Mouse (Mus musculus): ENCODE results near the gene Rnf214. TPM values are rescaled to one million over a fixed set of nuclear protein-coding genes. Genes with fewer than 3 reads are reported as not detected.
A peak's percentile ranks its signal among the peaks of the same experiment; 100 is the strongest.

The Rnf214 gene
- polyA plus RNA-seq, 1 experiment from 2014 or later: 40.6 TPM

GRCm38 (mm10) chr9:45944506-45945400 lies 38.0 kb upstream of the Rnf214 start:
- H3K4me1 ChIP-seq: 0 out of 2 replicates have a peak, but pooled peaks cover 5% of the 10 kb centered on the region
- no peaks in the 10 kb centered on the region for H3K27me3 ChIP-seq (replicated peaks)
- no peak for ATAC-seq (ENCODE audit: insufficient read depth, low FRiP score, low read depth)
- H3K36me3 ChIP-seq: peaks cover 45% of the 10 kb centered on the region
- 74% methylated on average over 13 of the region's 13 CpGs for WGBS
- no peaks in the 10 kb centered on the region for H3K9me3 ChIP-seq
- no peak overlapping the region for H3K9ac ChIP-seq
- no peak overlapping the region for H3K4me3 ChIP-seq (replicated peaks)
- no peak overlapping the region for H3K27ac ChIP-seq
- H3K4me2 ChIP-seq: no peak overlapping the region

GRCm38 (mm10) chr9:45943628-45944505 lies 37.2 kb upstream of the Rnf214 start:
- no peak overlapping the region for H3K27ac ChIP-seq
- H3K4me3 ChIP-seq (replicated peaks): no peak overlapping the region
- no peaks in the 10 kb centered on the region for H3K27me3 ChIP-seq (replicated peaks)
- H3K36me3 ChIP-seq: peaks cover 42% of the 10 kb centered on the region
- 0 out of 2 replicates have a peak, but pooled peaks cover 5% of the 10 kb centered on the region for H3K4me1 ChIP-seq
- H3K9ac ChIP-seq: no peak overlapping the region
- no peaks in the 10 kb centered on the region for H3K9me3 ChIP-seq
- 91% methylated on average over 8 of the region's 8 CpGs for WGBS
- peak; percentile 47 for ATAC-seq (ENCODE audit: insufficient read depth, low FRiP score, low read depth)
- H3K4me2 ChIP-seq: no peak overlapping the region

GRCm38 (mm10) chr9:45942916-45943315 lies 36.2 kb upstream of the Rnf214 start:
- Histone ChIP-seq H3K9ac (no peak overlapping the region), H3K4me2 (no peak overlapping the region), H3K9me3 (no peaks in the 10 kb centered on the region), H3K27ac (no peak overlapping the region), H3K27me3 (replicated peaks) (no peaks in the 10 kb centered on the region), H3K4me3 (replicated peaks) (no peak overlapping the region), H3K36me3 (peaks cover 45% of the 10 kb centered on the region), H3K4me1 (0 out of 2 replicates have a peak, but pooled peaks cover 5% of the 10 kb centered on the region)
- WGBS: 84% methylated on average over 8 of the region's 8 CpGs
- ATAC-seq (ENCODE audit: insufficient read depth, low FRiP score, low read depth): no peak

GRCm38 (mm10) chr9:45942464-45942863 lies 35.8 kb upstream of the Rnf214 start:
- H3K27me3 ChIP-seq (replicated peaks): no peaks in the 10 kb centered on the region
- no peak overlapping the region for H3K4me2 ChIP-seq
- H3K9me3 ChIP-seq: no peaks in the 10 kb centered on the region
- ATAC-seq (ENCODE audit: insufficient read depth, low FRiP score, low read depth): no peak
- H3K4me1 ChIP-seq: 0 out of 2 replicates have a peak, but pooled peaks cover 5% of the 10 kb centered on the region
- H3K9ac ChIP-seq: no peak overlapping the region
- no peak overlapping the region for H3K4me3 ChIP-seq (replicated peaks)
- no peak overlapping the region for H3K27ac ChIP-seq
- H3K36me3 ChIP-seq: peaks cover 46% of the 10 kb centered on the region
- 88% methylated on average over 16 of the region's 16 CpGs for WGBS

GRCm38 (mm10) chr9:45941329-45941888 lies 34.7 kb upstream of the Rnf214 start:
- WGBS: 65% methylated on average over 18 of the region's 18 CpGs
- no peak overlapping the region for H3K27ac ChIP-seq
- H3K36me3 ChIP-seq: peaks cover 46% of the 10 kb centered on the region
- H3K27me3 ChIP-seq (replicated peaks): no peaks in the 10 kb centered on the region
- H3K4me1 ChIP-seq: 0 out of 2 replicates have a peak, but pooled peaks cover 9% of the 10 kb centered on the region
- H3K4me3 ChIP-seq (replicated peaks): no peak overlapping the region
- no peak overlapping the region for H3K9ac ChIP-seq
- H3K4me2 ChIP-seq: no peak overlapping the region
- no peak for ATAC-seq (ENCODE audit: insufficient read depth, low FRiP score, low read depth)
- no peaks in the 10 kb centered on the region for H3K9me3 ChIP-seq

- Histone ChIP-seq H3K36me3 (peaks cover 38% of the 10 kb centered on the region), H3K4me1 (0 out of 2 replicates have a peak, but pooled peaks cover 10% of the 10 kb centered on the region), H3K27ac (no peak overlapping the region), H3K27me3 (replicated peaks) (no peaks in the 10 kb centered on the region), H3K4me2 (no peak overlapping the region), H3K9me3 (no peaks in the 10 kb centered on the region), H3K9ac (no peak overlapping the region), H3K4me3 (replicated peaks) (no peak overlapping the region)
- no peak for ATAC-seq (ENCODE audit: insufficient read depth, low FRiP score, low read depth)
- 91% methylated on average over 6 of the region's 6 CpGs for WGBS
Observed at GRCm38 (mm10) chr9:45939794-45940193, 33.1 kb upstream of the Rnf214 start.

GRCm38 (mm10) chr9:45938952-45939637 lies 32.4 kb upstream of the Rnf214 start:
- no peak for ATAC-seq (ENCODE audit: insufficient read depth, low FRiP score, low read depth)
- H3K9ac ChIP-seq: no peak overlapping the region
- no peak overlapping the region for H3K27ac ChIP-seq
- no peaks in the 10 kb centered on the region for H3K9me3 ChIP-seq
- no peak overlapping the region for H3K4me3 ChIP-seq (replicated peaks)
- H3K36me3 ChIP-seq: peaks cover 38% of the 10 kb centered on the region
- no peak overlapping the region for H3K4me2 ChIP-seq
- 84% methylated on average over 15 of the region's 15 CpGs for WGBS
- H3K4me1 ChIP-seq: 0 out of 2 replicates have a peak, but pooled peaks cover 5% of the 10 kb centered on the region
- no peaks in the 10 kb centered on the region for H3K27me3 ChIP-seq (replicated peaks)

GRCm38 (mm10) chr9:45938088-45938487 lies 31.4 kb upstream of the Rnf214 start:
- Histone ChIP-seq H3K27me3 (replicated peaks) (no peaks in the 10 kb centered on the region), H3K9ac (no peak overlapping the region), H3K9me3 (no peaks in the 10 kb centered on the region), H3K4me2 (no peak overlapping the region), H3K4me3 (replicated peaks) (no peak overlapping the region), H3K36me3 (peaks cover 33% of the 10 kb centered on the region), H3K27ac (no peak overlapping the region), H3K4me1 (peaks cover 6% of the 10 kb centered on the region; the same call in 1 of the 2 replicates)
- WGBS: 91% methylated on average over 8 of the region's 8 CpGs
- ATAC-seq (ENCODE audit: insufficient read depth, low FRiP score, low read depth): no peak

- H3K4me3 ChIP-seq (replicated peaks): no peak overlapping the region
- no peak overlapping the region for H3K9ac ChIP-seq
- 16% methylated on average over 3 of the region's 3 CpGs for WGBS
- peak overlapping the region; percentile 72 for H3K27ac ChIP-seq
- no peaks in the 10 kb centered on the region for H3K9me3 ChIP-seq
- H3K27me3 ChIP-seq (replicated peaks): no peaks in the 10 kb centered on the region
- no peak overlapping the region for H3K4me2 ChIP-seq
- peaks cover 12% of the 10 kb centered on the region; the same call in 1 of the 2 replicates for H3K4me1 ChIP-seq
- peak; percentile 53 for ATAC-seq (ENCODE audit: insufficient read depth, low FRiP score, low read depth)
- peaks cover 21% of the 10 kb centered on the region for H3K36me3 ChIP-seq
Observed at GRCm38 (mm10) chr9:45936883-45937282, 30.2 kb upstream of the Rnf214 start.

GRCm38 (mm10) chr9:45935628-45936210 lies 29.0 kb upstream of the Rnf214 start, which contains the start of gene Tagln:
Tagln (minus strand) TSS chr9:45936058.
- H3K4me3 ChIP-seq (replicated peaks): peak within 1 kb of the TSS; percentile 35
- peak within 1 kb of the TSS; percentile 48 for H3K4me2 ChIP-seq
- no peaks in the 10 kb centered on the region for H3K9me3 ChIP-seq
- H3K9ac ChIP-seq: peak within 1 kb of the TSS; percentile 23
- H3K27ac ChIP-seq: peak within 1 kb of the TSS; percentile 72
- H3K4me1 ChIP-seq: peaks cover 12% of the 10 kb centered on the region; the same call in 1 of the 2 replicates
- WGBS: 8% methylated on average over 21 of the region's 21 CpGs
- ATAC-seq (ENCODE audit: insufficient read depth, low FRiP score, low read depth): peak; percentile 69
- peaks cover 18% of the 10 kb centered on the region for H3K36me3 ChIP-seq
- no peaks in the 10 kb centered on the region for H3K27me3 ChIP-seq (replicated peaks)
